Mouse (Mus musculus): ENCODE measurements around the gene Papln. TPM values are rescaled to one million over a fixed set of nuclear protein-coding genes. Genes with fewer than 3 reads are reported as not detected.

Gene Papln
- total and polyA plus RNA-seq, 3 experiments, result 0.09 to 0.51 TPM; not detected in 1

DNA sequence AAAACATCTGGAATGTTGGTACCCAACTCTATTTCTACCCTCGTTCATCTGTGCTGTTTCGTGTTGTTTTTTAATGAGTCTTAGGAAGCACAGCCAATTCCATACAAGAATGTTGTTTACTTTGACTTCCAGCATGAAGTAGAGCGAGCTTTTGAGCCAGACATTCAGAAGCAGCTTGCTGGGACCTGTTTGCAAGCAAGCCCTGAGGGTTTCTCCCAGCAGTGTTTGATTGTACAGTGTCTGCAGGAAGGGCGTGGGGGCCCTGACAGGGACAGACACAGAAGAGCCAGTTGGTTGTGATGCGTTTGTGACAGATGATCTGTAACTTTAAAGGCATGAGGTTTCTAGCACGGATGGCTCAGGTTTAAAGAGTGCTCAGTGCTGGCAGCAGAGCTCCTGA, 42.2 kb upstream of the Papln start:
- Histone ChIP-seq H3K9ac (ENCODE audit: insufficient read depth, low read depth) (no peak overlapping the region), H3K27me3 (replicated peaks) (no peaks in the 10 kb centered on the region), H3K4me3 (replicated peaks in 1 of 3; ENCODE audit: low read depth in 2 of 3, low read length in 2 of 3, poor library complexity in 1 of 3) (no peak overlapping the region), H3K4me1 (ENCODE audit: control insufficient read depth in 1 of 2, insufficient read depth in 2 of 2) (peaks cover 6 to 31% of the 10 kb centered on the region in 2 experiments; a peak in 3 of 4 replicates), H3K79me2 (replicated peaks; ENCODE audit: control insufficient read depth, extremely low read depth, insufficient read depth, poor library complexity, severe bottlenecking) (no peaks in the 10 kb centered on the region; the same call in 1 of the 2 replicates), H3K36me3 (replicated peaks in 1 of 2; ENCODE audit: control insufficient read depth in 1 of 2, insufficient read depth in 1 of 2, low read length in 1 of 2) (peaks cover 58 to 82% of the 10 kb centered on the region in 2 experiments), H3K27ac (ENCODE audit: insufficient read depth, low read depth) (no peak overlapping the region), H3K9me3 (replicated peaks; ENCODE audit: low read length) (no peaks in the 10 kb centered on the region), H3K4me2 (ENCODE audit: insufficient read depth, low read depth, poor library complexity, severe bottlenecking) (no peak overlapping the region)
- dilution Hi-C loops (cut with MboI; ENCODE audit: extremely low pct_ligation_motif_present, extremely low pct_unique_long_range_greater_than_20kb, low sequenced_read_pairs) (no loop called here), in situ Hi-C loops (cut with MboI; ENCODE audit: low pct_ligation_motif_present, low pct_unique_long_range_greater_than_20kb, low sequenced_read_pairs) (no loop called here)
- TF ChIP-seq JUN (IDR thresholded peaks at IDR 0.05; ENCODE audit: insufficient read depth, low read depth, low read length) (no peak), KAT2A (IDR thresholded peaks at IDR 0.05; ENCODE audit: insufficient replicate concordance, low read length) (no peak)
- no peak for DNase-seq (ENCODE audit: extremely low read depth)

DNA sequence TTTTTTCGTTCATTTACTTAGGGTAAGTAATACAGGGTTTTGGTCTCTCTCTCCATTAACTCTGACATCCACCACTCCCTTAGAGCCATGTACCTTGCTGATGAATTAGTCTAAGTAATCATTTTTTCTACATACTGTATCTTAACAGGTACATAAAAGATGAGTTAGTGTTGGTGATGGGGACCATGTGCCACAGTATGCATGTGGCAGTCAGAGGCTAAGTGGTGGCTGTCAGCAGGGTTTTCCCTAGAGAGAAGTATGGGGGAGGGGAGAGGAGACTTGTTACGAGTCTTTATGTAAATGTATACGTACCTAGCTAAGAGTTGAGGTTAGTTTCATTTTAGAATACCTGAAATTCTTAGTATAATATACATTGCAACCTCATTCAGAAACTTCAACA, 40.4 kb upstream of the Papln start:
- peak; percentile 72 for DNase-seq (ENCODE audit: extremely low read depth)
- H3K27ac ChIP-seq (ENCODE audit: insufficient read depth, low read depth), result no peak overlapping the region
- dilution Hi-C loops (cut with MboI; ENCODE audit: extremely low pct_ligation_motif_present, extremely low pct_unique_long_range_greater_than_20kb, low sequenced_read_pairs), result no loop called here
- peaks cover 6 to 46% of the 10 kb centered on the region in 2 experiments; a peak in 3 of 4 replicates for H3K4me1 ChIP-seq (ENCODE audit: control insufficient read depth in 1 of 2, insufficient read depth in 2 of 2)
- H3K27me3 ChIP-seq (replicated peaks), result no peaks in the 10 kb centered on the region
- no peaks in the 10 kb centered on the region for H3K9me3 ChIP-seq (replicated peaks; ENCODE audit: low read length)
- no peak overlapping the region for H3K4me2 ChIP-seq (ENCODE audit: insufficient read depth, low read depth, poor library complexity, severe bottlenecking)
- H3K9ac ChIP-seq (ENCODE audit: insufficient read depth, low read depth), result no peak overlapping the region
- TF ChIP-seq MAX (IDR thresholded peaks at IDR 0.05; ENCODE audit: low read length), result peak; percentile 59; the same call in 1 of the 2 replicates
- TF ChIP-seq USF2 (conservative IDR thresholded peaks at IDR 0.05; ENCODE audit: low read depth, low read length), result no peak
- peak; percentile 90 for TF ChIP-seq MYC (IDR thresholded peaks at IDR 0.05; ENCODE audit: low read depth, low read length)
- TF ChIP-seq POLR2AphosphoS2 (IDR thresholded peaks at IDR 0.05; ENCODE audit: low read depth, low read length), result no peak
- TF ChIP-seq BHLHE40 (IDR thresholded peaks at IDR 0.05; ENCODE audit: low read depth, low read length), result no peak
- TF ChIP-seq NELFE (IDR thresholded peaks at IDR 0.05; ENCODE audit: low read depth, low read length), result no peak
- 0 out of 2 replicates have a peak, but pooled peaks have one; percentile 44 for TF ChIP-seq MXI1 (IDR thresholded peaks at IDR 0.05; ENCODE audit: low read depth, low read length)
- no peak for TF ChIP-seq RAD21 (IDR thresholded peaks at IDR 0.05; ENCODE audit: low read depth, low read length)
- in situ Hi-C loops (cut with MboI; ENCODE audit: low pct_ligation_motif_present, low pct_unique_long_range_greater_than_20kb, low sequenced_read_pairs), result no loop called here
- H3K36me3 ChIP-seq (replicated peaks in 1 of 2; ENCODE audit: control insufficient read depth in 1 of 2, insufficient read depth in 1 of 2, low read length in 1 of 2), result peaks cover 52 to 82% of the 10 kb centered on the region in 2 experiments
- H3K4me3 ChIP-seq (replicated peaks in 1 of 3; ENCODE audit: low read depth in 2 of 3, low read length in 2 of 3, poor library complexity in 1 of 3), result no peak overlapping the region
- H3K79me2 ChIP-seq (replicated peaks; ENCODE audit: control insufficient read depth, extremely low read depth, insufficient read depth, poor library complexity, severe bottlenecking), result no peaks in the 10 kb centered on the region; the same call in 1 of the 2 replicates

DNA sequence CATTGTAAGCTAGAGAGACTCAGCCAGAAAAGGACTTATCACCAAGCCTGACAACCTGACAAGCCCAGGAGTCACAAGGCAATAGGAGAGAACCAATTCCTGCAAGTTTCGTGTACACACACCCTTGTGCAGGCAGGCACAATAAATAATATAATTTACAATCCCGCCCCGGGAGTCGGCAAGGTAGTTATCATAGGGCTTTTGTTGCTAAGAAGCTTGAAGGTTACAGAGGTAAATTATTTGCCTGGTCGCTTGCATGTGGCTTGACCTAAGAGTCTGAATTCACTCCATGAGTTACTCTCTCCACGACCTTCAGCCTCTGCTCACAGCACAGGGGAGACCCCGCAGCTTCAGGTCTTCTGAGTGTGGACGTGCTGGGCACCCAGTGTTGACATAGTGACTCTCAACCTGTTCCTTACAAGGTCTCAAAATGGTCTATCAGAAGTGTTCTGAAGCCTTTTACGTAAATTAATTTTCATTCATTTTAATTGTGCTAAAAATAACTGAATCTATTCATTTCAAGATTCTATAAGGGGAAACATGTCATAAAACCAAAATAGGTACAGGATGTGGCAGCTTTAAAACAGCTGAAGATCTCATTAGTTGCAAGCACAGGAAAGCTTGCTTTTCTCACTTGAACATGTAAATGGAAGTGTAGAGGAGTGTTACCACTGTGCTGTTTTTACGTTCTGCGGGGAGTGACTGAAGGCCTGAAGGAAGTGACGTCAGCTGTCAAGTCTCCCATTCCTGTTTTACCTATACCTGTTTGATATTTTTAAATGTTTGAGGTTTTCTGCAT, 36.7 kb upstream of the Papln start:
- dilution Hi-C loops (cut with MboI; ENCODE audit: extremely low pct_ligation_motif_present, extremely low pct_unique_long_range_greater_than_20kb, low sequenced_read_pairs), result no loop called here
- TF ChIP-seq MEF2A (IDR thresholded peaks at IDR 0.05; ENCODE audit: borderline replicate concordance, low read depth, low read length) (peak; percentile 91), KAT2A (IDR thresholded peaks at IDR 0.05; ENCODE audit: insufficient replicate concordance, low read length) (no peak), PAX5 (IDR thresholded peaks at IDR 0.05; ENCODE audit: low read length) (no peak), CHD1 (IDR thresholded peaks at IDR 0.05; ENCODE audit: low read depth, low read length) (no peak), NRF1 (IDR thresholded peaks at IDR 0.05; ENCODE audit: low read depth, low read length) (no peak), GABPA (IDR thresholded peaks at IDR 0.05; ENCODE audit: insufficient replicate concordance, low read depth, low read length) (no peak), TBP (conservative IDR thresholded peaks at IDR 0.05; ENCODE audit: low read depth, low read length) (no peak), MAFK (IDR thresholded peaks at IDR 0.05; ENCODE audit: insufficient replicate concordance, low read length) (no peak), NELFE (IDR thresholded peaks at IDR 0.05; ENCODE audit: low read depth, low read length) (no peak), SIN3A (IDR thresholded peaks at IDR 0.05; ENCODE audit: low read length) (no peak), TCF12 (IDR thresholded peaks at IDR 0.05; ENCODE audit: low read depth, low read length) (no peak), MXI1 (IDR thresholded peaks at IDR 0.05; ENCODE audit: low read depth, low read length) (no peak), BHLHE40 (IDR thresholded peaks at IDR 0.05; ENCODE audit: low read depth, low read length) (no peak), UBTF (IDR thresholded peaks at IDR 0.05; ENCODE audit: low read depth, low read length) (no peak), ETS1 (conservative IDR thresholded peaks at IDR 0.05; ENCODE audit: low read depth, low read length) (peak; percentile 51; the same call in 1 of the 2 replicates)
- no peaks in the 10 kb centered on the region for H3K9me3 ChIP-seq (replicated peaks; ENCODE audit: low read length)
- H3K27me3 ChIP-seq (replicated peaks), result no peaks in the 10 kb centered on the region
- no peak overlapping the region for H3K4me2 ChIP-seq (ENCODE audit: insufficient read depth, low read depth, poor library complexity, severe bottlenecking)
- peak; percentile 33 for DNase-seq (ENCODE audit: extremely low read depth)
- H3K4me1 ChIP-seq (ENCODE audit: control insufficient read depth in 1 of 2, insufficient read depth in 2 of 2), result peaks cover 6 to 38% of the 10 kb centered on the region in 2 experiments; a peak in 3 of 4 replicates
- H3K79me2 ChIP-seq (replicated peaks; ENCODE audit: control insufficient read depth, extremely low read depth, insufficient read depth, poor library complexity, severe bottlenecking), result no peaks in the 10 kb centered on the region
- no peak overlapping the region for H3K4me3 ChIP-seq (replicated peaks in 1 of 3; ENCODE audit: low read depth in 2 of 3, low read length in 2 of 3, poor library complexity in 1 of 3)
- no peak overlapping the region for H3K9ac ChIP-seq (ENCODE audit: insufficient read depth, low read depth)
- in situ Hi-C loops (cut with MboI; ENCODE audit: low pct_ligation_motif_present, low pct_unique_long_range_greater_than_20kb, low sequenced_read_pairs), result no loop called here
- H3K27ac ChIP-seq (ENCODE audit: insufficient read depth, low read depth), result no peak overlapping the region
- peaks cover 62 to 89% of the 10 kb centered on the region in 2 experiments for H3K36me3 ChIP-seq (replicated peaks in 1 of 2; ENCODE audit: control insufficient read depth in 1 of 2, insufficient read depth in 1 of 2, low read length in 1 of 2)

Data from CH12.LX (cell line).